Mouse (Mus musculus) mature B cell (primary cell): ENCODE measurements around the gene Fam186b.

Source experiments
- in situ Hi-C: fragments of 300-500 bp; cut with MboI; formaldehyde crosslinking; loops from 2 replicates; pipeline ENCODE4 v1.14.3; 2019

Gene Fam186b

GRCm38 (mm10) chr15:99224208-99224911, 71.3 kb downstream of the Fam186b start, which contains the start of gene Kcnh3:
TSS of gene Kcnh3 (plus strand) at chr15:99224861.
- in situ Hi-C loops, result no loop called here

GRCm38 (mm10) chr15:99223585-99224207, 72.0 kb downstream of the Fam186b start:
- in situ Hi-C loops, result no loop called here

DNA sequence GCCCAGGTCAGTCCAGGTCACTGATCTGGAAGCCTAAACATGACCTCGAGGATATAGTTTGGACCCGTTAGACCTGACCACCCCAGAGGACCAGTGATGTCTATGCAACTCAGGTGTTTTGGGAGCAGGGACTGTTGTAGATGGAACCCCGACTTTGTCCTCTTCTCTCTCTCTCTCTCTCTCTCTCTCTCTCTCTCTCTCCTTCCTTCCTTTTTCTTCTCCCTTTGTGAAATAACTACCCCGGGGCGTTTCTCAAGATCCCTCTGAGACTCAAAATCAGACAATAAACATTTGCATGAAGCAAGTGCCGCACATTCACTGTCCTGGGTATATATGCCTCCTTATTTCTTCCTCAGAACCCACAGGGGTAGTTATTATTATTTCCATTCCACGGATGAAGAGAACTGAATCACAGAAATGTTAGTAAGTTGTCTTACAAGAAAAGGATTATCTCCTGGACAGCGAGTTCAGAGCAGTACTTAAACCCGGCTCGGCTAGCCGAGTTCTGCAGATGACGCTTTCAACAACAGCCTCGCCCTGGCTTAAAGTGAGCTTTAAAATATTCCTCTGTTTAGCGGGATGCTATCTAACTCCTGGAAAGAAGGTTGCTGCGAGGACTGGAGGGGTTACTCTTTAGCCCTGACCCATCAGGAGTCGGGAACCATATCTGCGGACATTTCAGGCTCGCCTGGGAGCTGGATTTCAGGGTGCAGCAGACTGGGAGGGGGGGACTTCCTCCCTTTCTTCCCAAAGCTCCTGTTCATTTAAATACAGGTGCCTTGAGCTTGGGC, 72.7 kb downstream of the Fam186b start:
- in situ Hi-C loops, result no loop called here

GRCm38 (mm10) chr15:99221315-99221952, 74.3 kb downstream of the Fam186b start:
- in situ Hi-C loops, result no loop called here
